Mouse (Mus musculus) liver, postnatal 0 days (tissue): ENCODE data around the gene Astn1. TPM values are rescaled to one million over a fixed set of nuclear protein-coding genes. Genes with fewer than 3 reads are reported as not detected.
A peak's percentile ranks its signal among the peaks of the same experiment; 100 is the strongest.

ENCODE experiments used
- ATAC-seq: fragments of 200-750 bp; cut with Nextera tagmentation; 2 replicates; pipeline ENCODE4 v1.8.0; 2017; ENCODE audit warnings: mild to moderate bottlenecking, moderate library complexity
- DNase-seq: peaks from one replicate; pipeline ENCODE4 v3.0.0-alpha.2; 2016
- H3K27ac ChIP-seq: fragments of 300-500 bp; sonication (generic); 2 replicates; pipeline ENCODE4 v1.5.1; 2014; ENCODE audit warnings: antibody characterized with exemption, moderate library complexity, mild to moderate bottlenecking, low read depth
- H3K27me3 ChIP-seq: fragments of 300-500 bp; sonication (generic); 2 replicates; pipeline ENCODE4 v1.6.1; 2014; ENCODE audit warnings: low read length, control low read depth, mixed read lengths; ENCODE audit not compliant: insufficient read depth
- H3K36me3 ChIP-seq: fragments of 300-500 bp; sonication (generic); replicated peaks from 2 replicates; pipeline ENCODE4 v1.6.1; 2014; ENCODE audit warnings: mild to moderate bottlenecking, control low read depth, low read length, moderate library complexity, mixed read lengths; ENCODE audit not compliant: insufficient read depth
- H3K4me1 ChIP-seq: fragments of 300-500 bp; sonication (generic); 2 replicates; pipeline ENCODE4 v1.6.1; 2014; ENCODE audit warnings: antibody characterized with exemption, mild to moderate bottlenecking, control low read depth; ENCODE audit not compliant: insufficient read depth
- H3K4me2 ChIP-seq: fragments of 300-500 bp; sonication (generic); 2 replicates; pipeline ENCODE4 v1.6.1; 2014; ENCODE audit warnings: low read depth, mild to moderate bottlenecking, low read length, moderate library complexity, mixed read lengths
- H3K4me3 ChIP-seq: fragments of 300-500 bp; sonication (generic); 2 replicates; pipeline ENCODE4 v1.5.1; 2014; ENCODE audit warnings: low read depth, low read length
- H3K9ac ChIP-seq: fragments of 300-500 bp; sonication (generic); replicated peaks from 2 replicates; pipeline ENCODE4 v1.6.1; 2014; ENCODE audit warnings: mild to moderate bottlenecking, moderate library complexity
- H3K9me3 ChIP-seq: fragments of 300-500 bp; sonication (generic); 2 replicates; pipeline ENCODE4 v1.6.1; 2016; ENCODE audit warnings: mild to moderate bottlenecking, control low read depth, low read length, mixed read lengths
- CTCF ChIP-seq: sonication (generic); IDR thresholded peaks from 2 replicates; pipeline ENCODE4 v1.5.1; 2016; ENCODE audit warnings: antibody characterized with exemption, low read depth
- EP300 ChIP-seq: IDR thresholded peaks from 2 replicates; pipeline ENCODE4 v1.6.1; 2016; ENCODE audit warnings: antibody characterized with exemption, low read depth, mild to moderate bottlenecking
- WGBS: fragments of 180-500 bp; shearing (Covaris S2); extraction: QIAGEN DNeasy Blood & Tissue Kit; methylation state at CpG from one replicate; pipeline ENCODE4 v1.1.7; 2014; ENCODE audit not compliant: insufficient replicate concordance; 5-methylcytosine and 5-hydroxymethylcytosine counted together
- polyA plus RNA-seq: library from polyadenylated mRNA; unstranded; fragments of >200 nt; fragmentation: Nextera tagmentation; extraction: Ambion mirVana; gene quantifications from 2 replicates; pipeline ENCODE4 v1.2.1, GENCODE M21; 2015

The Astn1 gene
- polyA plus RNA-seq, 1 experiment from 2014 or later: not detected

DNA sequence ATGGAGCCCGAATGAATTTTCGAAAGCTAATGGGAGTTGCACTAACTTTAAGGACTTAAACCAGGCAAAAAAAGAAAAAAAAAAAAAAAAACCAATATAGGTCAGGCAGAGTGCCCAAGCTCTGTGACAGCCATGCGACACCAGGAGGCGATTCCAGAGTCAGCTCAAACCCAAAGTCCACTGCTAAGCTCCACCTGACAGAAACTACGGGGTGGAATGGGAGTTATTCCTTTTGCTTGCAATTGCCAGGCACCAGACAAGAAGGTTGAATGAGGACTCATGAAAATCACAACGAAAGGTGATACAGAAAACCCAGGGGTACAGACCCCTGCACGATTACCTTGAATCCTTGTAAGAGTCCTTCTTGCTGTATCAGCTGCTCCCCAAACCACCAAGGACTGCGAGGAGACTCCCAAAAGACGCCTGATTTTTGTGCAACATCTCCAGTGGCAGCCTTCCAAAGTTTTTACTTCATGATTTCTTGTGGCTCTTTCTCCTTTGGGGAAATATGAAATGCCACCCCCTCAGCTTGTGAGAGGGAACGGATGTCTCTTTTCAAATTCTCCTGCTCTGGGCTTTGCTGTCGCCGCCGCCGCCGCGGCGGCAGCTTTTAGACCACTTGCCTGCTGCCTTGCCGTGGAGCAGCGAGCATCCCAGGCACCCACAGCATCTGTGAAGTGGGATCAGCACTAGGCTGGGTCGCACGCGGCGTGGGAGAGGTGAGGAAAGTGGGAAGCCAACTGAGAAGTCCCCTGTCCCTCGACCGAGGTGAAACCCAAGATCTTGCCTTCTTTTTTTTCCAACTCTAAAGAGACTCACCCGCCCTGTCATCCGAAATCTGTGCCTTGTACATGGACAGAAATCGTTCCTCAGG is 6.7 kb upstream of the Astn1 start:
- no peak for ATAC-seq
- Histone ChIP-seq H3K9me3 (no peaks in the 10 kb centered on the region), H3K4me2 (peak overlapping the region; percentile 64), H3K36me3 (no peaks in the 10 kb centered on the region), H3K27ac (no peak overlapping the region), H3K4me1 (no peaks in the 10 kb centered on the region), H3K4me3 (peak overlapping the region; percentile 27), H3K27me3 (peaks cover 20% of the 10 kb centered on the region), H3K9ac (no peak overlapping the region)
- no peak for DNase-seq
- TF ChIP-seq EP300 (no peak), CTCF (no peak)
- 9% methylated on average over 28 of the region's 28 CpGs for WGBS

- H3K36me3 ChIP-seq: no peaks in the 10 kb centered on the region
- no peak within 1 kb of the TSS for H3K27ac ChIP-seq
- no peaks in the 10 kb centered on the region for H3K4me1 ChIP-seq
- peak within 1 kb of the TSS; percentile 27 for H3K4me3 ChIP-seq
- peaks cover 20% of the 10 kb centered on the region for H3K27me3 ChIP-seq
- TF ChIP-seq EP300 (no peak), CTCF (no peak)
- peak; percentile 75 for ATAC-seq
- no peak within 1 kb of the TSS for H3K9ac ChIP-seq
- peak within 1 kb of the TSS; percentile 64 for H3K4me2 ChIP-seq
- DNase-seq: peak; percentile 36
- 3% methylated on average over 30 of the region's 30 CpGs for WGBS
- no peaks in the 10 kb centered on the region for H3K9me3 ChIP-seq
These were observed 6.0 kb upstream of the Astn1 start, which contains the start of gene Brinp2 for GRCm38 (mm10) chr1:158356051-158356461. Gene Brinp2, minus strand, starts transcription at chr1:158356326.

- no peak overlapping the region for H3K4me3 ChIP-seq
- ATAC-seq (no peak), DNase-seq (no peak)
- no peak overlapping the region for H3K9ac ChIP-seq
- no peaks in the 10 kb centered on the region for H3K4me1 ChIP-seq
- 4% methylated on average over 34 of the region's 37 CpGs for WGBS
- H3K27ac ChIP-seq: no peak overlapping the region
- H3K36me3 ChIP-seq: no peaks in the 10 kb centered on the region
- peaks cover 8% of the 10 kb centered on the region; the same call in 1 of the 2 replicates for H3K27me3 ChIP-seq
- TF ChIP-seq EP300 (no peak), CTCF (no peak)
- no peaks in the 10 kb centered on the region for H3K9me3 ChIP-seq
- 0 out of 2 replicates have a peak overlapping the region, but pooled peaks have one; percentile 18 for H3K4me2 ChIP-seq
These were observed 424 bp downstream of the Astn1 start for GRCm38 (mm10) chr1:158362292-158363101.

- 47% methylated on average over 1 of the region's 1 CpGs for WGBS
- TF ChIP-seq CTCF (no peak), EP300 (no peak)
- no peaks in the 10 kb centered on the region for H3K9me3 ChIP-seq
- no peak overlapping the region for H3K4me3 ChIP-seq
- H3K27ac ChIP-seq: no peak overlapping the region
- H3K9ac ChIP-seq: no peak overlapping the region
- H3K27me3 ChIP-seq: peaks cover 8% of the 10 kb centered on the region; the same call in 1 of the 2 replicates
- H3K4me1 ChIP-seq: no peaks in the 10 kb centered on the region
- H3K36me3 ChIP-seq: no peaks in the 10 kb centered on the region
- ATAC-seq (no peak), DNase-seq (no peak)
- no peak overlapping the region for H3K4me2 ChIP-seq
These were observed 2.4 kb downstream of the Astn1 start for GRCm38 (mm10) chr1:158364461-158364860.

DNA sequence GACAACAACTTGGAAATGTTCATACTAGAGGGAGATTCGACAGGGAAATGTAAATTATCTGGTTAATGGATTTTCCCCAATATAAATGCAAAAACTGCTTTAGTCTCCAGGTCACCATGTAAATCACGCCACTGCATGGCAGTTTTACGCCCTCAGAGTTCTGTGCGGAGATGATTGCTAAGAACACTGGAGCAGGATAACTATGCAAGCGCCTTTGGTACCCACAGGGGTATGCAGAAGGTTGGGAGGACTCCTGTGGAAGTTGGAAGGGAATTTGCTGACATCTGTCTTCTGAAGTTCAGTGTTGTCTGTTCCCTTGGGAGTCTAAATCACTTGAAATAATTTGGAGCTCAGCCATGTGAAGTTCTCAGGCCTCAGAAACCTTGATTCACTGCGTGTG is 20.2 kb downstream of the Astn1 start:
- H3K4me3 ChIP-seq: no peak overlapping the region
- H3K9ac ChIP-seq: no peak overlapping the region
- H3K36me3 ChIP-seq: no peaks in the 10 kb centered on the region
- no peaks in the 10 kb centered on the region for H3K4me1 ChIP-seq
- DNase-seq (no peak), ATAC-seq (no peak)
- no peaks in the 10 kb centered on the region for H3K27me3 ChIP-seq
- TF ChIP-seq EP300 (no peak), CTCF (no peak)
- H3K4me2 ChIP-seq: no peak overlapping the region
- no peak overlapping the region for H3K27ac ChIP-seq
- WGBS: 75% methylated on average over 6 of the region's 6 CpGs
- H3K9me3 ChIP-seq: no peaks in the 10 kb centered on the region

DNA sequence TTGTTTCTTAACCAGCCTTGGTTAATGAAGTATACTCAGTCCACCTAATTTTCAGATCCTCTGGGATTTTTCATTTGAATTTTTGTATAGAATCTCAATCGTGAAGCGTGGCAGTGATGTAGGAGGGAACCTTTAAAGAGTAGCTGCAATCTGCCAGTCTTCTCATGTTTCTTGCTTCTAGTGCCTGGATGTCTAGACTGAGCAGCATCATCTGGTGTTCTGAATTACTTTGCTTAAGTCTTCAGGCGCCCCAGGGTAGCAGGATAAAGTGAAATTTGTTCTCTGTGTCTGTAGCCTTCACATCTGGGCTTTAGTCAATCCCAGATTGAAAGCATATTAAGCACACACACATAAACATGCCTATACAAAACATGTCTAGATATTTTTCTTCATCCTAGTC is 21.1 kb downstream of the Astn1 start:
- no peak for ATAC-seq
- H3K9me3 ChIP-seq: no peaks in the 10 kb centered on the region
- no peak for DNase-seq
- H3K4me2 ChIP-seq: no peak overlapping the region
- no peaks in the 10 kb centered on the region for H3K27me3 ChIP-seq
- TF ChIP-seq EP300: no peak
- TF ChIP-seq CTCF: no peak
- no peak overlapping the region for H3K27ac ChIP-seq
- WGBS: 72% methylated on average over 3 of the region's 3 CpGs
- no peak overlapping the region for H3K4me3 ChIP-seq
- H3K36me3 ChIP-seq: no peaks in the 10 kb centered on the region
- H3K4me1 ChIP-seq: no peaks in the 10 kb centered on the region
- H3K9ac ChIP-seq: no peak overlapping the region
